Mouse (Mus musculus) kidney, adult 18-20 months (tissue): ENCODE measurements at regions not wholly inside any gene's neighbourhood (a gene's known extent, or its start where the extent isn't known, plus 50 kb on each side); places are given as distances from the start of the nearest gene placed in this dataset.

Experiments used
- DNase-seq: peaks from one replicate; pipeline ENCODE4 v3.0.0; 2021

GRCm38 (mm10) chr17:9990744-9991143 lies 321.2 kb upstream of the Pabpc6 start:
- DNase-seq, result no peak

- no peak for DNase-seq
Observed at GRCm38 (mm10) chr17:9981273-9981672, 311.8 kb upstream of the Pabpc6 start.

GRCm38 (mm10) chr17:9976866-9977421 lies 307.4 kb upstream of the Pabpc6 start:
- DNase-seq, result no peak

GRCm38 (mm10) chr17:9975995-9976394 lies 306.5 kb upstream of the Pabpc6 start:
- DNase-seq, result no peak

GRCm38 (mm10) chr17:9975153-9975552 lies 305.6 kb upstream of the Pabpc6 start:
- no peak for DNase-seq

GRCm38 (mm10) chr17:9967988-9968387 lies 298.5 kb upstream of the Pabpc6 start:
- no peak for DNase-seq

GRCm38 (mm10) chr17:9962893-9963436 lies 293.4 kb upstream of the Pabpc6 start:
- no peak for DNase-seq

- no peak for DNase-seq
Observed at GRCm38 (mm10) chr17:9948985-9949667, 279.6 kb upstream of the Pabpc6 start.

- DNase-seq, result no peak
Observed at GRCm38 (mm10) chr17:9947609-9948008, 278.1 kb upstream of the Pabpc6 start.

- no peak for DNase-seq
Observed at GRCm38 (mm10) chr17:9944513-9944912, 275.0 kb upstream of the Pabpc6 start.

- DNase-seq, result no peak
Observed at GRCm38 (mm10) chr17:9942171-9942570, 272.7 kb upstream of the Pabpc6 start.

GRCm38 (mm10) chr17:9939576-9939975 lies 270.1 kb upstream of the Pabpc6 start:
- no peak for DNase-seq

GRCm38 (mm10) chr17:9938426-9938825 lies 268.9 kb upstream of the Pabpc6 start:
- no peak for DNase-seq

- no peak for DNase-seq
Observed at GRCm38 (mm10) chr17:9937211-9937610, 267.7 kb upstream of the Pabpc6 start.

- DNase-seq, result no peak
Observed at GRCm38 (mm10) chr17:9932186-9932585, 262.7 kb upstream of the Pabpc6 start.

- no peak for DNase-seq
Observed at GRCm38 (mm10) chr17:9931526-9931925, 262.0 kb upstream of the Pabpc6 start.

GRCm38 (mm10) chr17:9929448-9930088 lies 260.1 kb upstream of the Pabpc6 start:
- no peak for DNase-seq

- no peak for DNase-seq
Observed at GRCm38 (mm10) chr17:9927724-9928123, 258.2 kb upstream of the Pabpc6 start.

GRCm38 (mm10) chr17:9926308-9926707 lies 256.8 kb upstream of the Pabpc6 start:
- no peak for DNase-seq

- DNase-seq, result no peak
Observed at GRCm38 (mm10) chr17:9921326-9921725, 251.8 kb upstream of the Pabpc6 start.

- DNase-seq, result no peak
Observed at GRCm38 (mm10) chr17:9917031-9917430, 247.5 kb upstream of the Pabpc6 start.

GRCm38 (mm10) chr17:9910856-9911255 lies 241.3 kb upstream of the Pabpc6 start:
- DNase-seq, result no peak

- DNase-seq, result no peak
Observed at GRCm38 (mm10) chr17:9907077-9907476, 237.6 kb upstream of the Pabpc6 start.
